Mouse (Mus musculus) lung, postnatal 0 days (tissue): ENCODE data around the gene Dnajc27.

Source experiments
- CTCF ChIP-seq: IDR thresholded peaks from 2 replicates; pipeline ENCODE4 v1.5.1; 2016; ENCODE audit warnings: antibody characterized with exemption, mild to moderate bottlenecking
- EP300 ChIP-seq: IDR thresholded peaks from 2 replicates; pipeline ENCODE4 v1.6.1; 2016; ENCODE audit warnings: antibody characterized with exemption, mild to moderate bottlenecking, control low read depth

DNA sequence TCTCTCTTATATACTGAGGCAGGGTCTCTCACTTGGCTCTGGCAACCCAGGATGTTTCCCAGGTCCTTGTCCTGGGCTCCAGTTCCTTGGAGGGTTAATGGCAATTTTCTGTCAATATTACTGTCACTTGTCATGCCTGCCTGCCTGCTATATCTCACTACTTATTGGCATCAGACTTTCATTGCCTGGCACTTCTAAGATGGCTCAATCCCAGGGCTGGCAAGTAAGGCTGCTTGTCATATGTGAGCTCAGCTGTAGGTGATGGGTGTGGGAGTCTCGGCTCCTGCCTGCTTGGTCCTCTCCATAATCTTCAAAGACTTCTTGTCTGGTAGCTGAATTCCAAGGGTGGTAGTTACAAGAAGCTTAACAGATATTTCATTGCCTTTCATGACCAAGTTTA, 4.3 kb upstream of the Dnajc27 start:
- TF ChIP-seq EP300 (no peak), CTCF (no peak)
